Mouse (Mus musculus) liver, adult (tissue): ENCODE results near the gene Htra3.
A peak's percentile ranks its signal among the peaks of the same experiment; 100 is the strongest.

Experiments used
- GATA4 ChIP-seq: IDR thresholded peaks from 2 replicates; pipeline ENCODE4 v1.6.1; 2014; ENCODE audit warnings: mild to moderate bottlenecking, low read length; ENCODE audit not compliant: insufficient replicate concordance

The Htra3 gene

DNA sequence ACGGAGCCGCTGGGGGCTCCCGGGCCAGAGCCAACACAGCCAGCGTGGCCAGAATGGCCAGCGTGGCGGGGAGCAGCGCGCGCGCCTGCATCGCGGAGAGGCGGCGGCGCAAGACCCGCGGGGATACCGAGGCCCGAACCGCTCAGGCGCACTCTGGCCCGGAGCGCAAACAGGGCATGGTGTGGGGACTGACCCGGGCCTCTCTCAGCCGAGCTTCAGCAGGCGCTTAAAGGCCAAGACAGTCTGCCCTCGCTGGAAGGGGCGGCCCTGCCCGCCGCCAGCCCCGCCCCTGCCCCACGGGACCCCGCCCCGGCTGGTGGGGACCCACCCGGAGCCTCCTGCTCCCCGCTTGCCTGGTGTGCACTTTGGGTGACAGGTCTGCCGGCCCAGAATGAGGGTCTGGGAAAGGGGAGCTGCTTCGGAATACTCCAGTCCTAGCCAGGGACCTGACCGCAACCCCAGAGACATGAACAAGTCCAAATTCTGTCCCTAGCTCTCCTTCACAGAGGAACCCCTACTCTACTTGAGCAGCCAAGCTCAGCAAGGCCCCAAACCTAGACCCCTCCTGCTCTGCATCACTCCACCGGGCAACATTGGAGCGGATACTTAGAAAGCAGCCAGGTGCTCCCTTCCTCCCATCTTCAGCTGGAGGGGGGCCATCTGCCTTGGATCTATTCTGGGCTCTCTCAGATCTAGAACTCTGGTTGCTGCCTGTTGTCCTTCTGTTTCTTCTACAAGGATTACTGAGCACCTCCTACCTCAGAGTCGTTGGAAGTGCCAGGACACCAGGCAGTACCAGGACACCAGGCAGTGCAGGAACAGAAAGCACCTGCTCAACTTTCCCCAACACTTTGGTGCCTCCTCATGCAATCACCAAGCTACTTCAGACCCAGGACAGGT, at the start of gene Htra3:
TSS of gene Htra3 (minus strand) at position 527 of the 900 bp plus-strand sequence.
- no peak for TF ChIP-seq GATA4

- TF ChIP-seq GATA4: peak; percentile 7; the same call in 1 of the 2 replicates
Measured at GRCm38 (mm10) chr5:35728957-35729460, 49.4 kb upstream of the Htra3 start.

GRCm38 (mm10) chr5:35728344-35728956, 48.9 kb upstream of the Htra3 start:
- TF ChIP-seq GATA4: no peak

GRCm38 (mm10) chr5:35727447-35727846, 47.9 kb upstream of the Htra3 start:
- TF ChIP-seq GATA4: no peak

DNA sequence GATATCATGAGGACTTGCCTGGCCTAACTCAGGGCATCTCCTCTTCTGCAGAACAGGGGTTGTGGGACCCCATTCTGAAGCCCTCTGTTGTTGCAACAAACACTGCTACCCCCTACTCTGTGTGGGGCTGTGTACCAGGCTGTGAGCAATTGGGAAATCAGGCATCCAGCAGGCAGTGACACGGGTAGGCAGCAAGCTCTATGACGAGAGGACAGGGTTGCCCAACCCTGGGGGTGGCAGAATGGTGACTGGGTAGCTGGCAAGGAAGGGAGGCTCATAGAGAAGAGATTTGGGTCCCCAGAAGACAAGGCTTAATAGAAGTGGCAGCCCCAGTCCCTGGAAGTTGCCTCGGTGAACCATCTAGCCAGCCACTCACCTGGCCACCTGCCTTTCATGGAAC, 46.3 kb upstream of the Htra3 start:
- TF ChIP-seq GATA4: no peak

DNA sequence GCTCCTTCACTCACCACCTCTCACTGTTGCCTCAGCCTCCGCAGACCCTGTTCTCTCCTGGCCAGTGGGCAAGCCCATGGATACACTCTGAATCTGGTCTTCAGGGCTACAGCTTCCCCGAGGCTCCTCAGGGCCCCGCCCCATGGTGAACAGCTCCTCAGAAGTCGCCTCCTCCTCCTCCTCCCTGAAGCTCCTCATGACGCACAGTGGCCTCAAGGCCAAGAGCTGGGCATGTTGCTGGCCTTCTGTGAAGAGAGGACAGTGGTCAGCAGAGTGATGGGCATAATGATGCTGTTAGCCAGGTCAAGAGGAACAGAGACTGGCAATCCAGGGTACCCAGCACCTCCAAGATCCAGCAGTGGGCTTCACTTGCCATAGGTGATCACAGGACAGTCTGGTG, 44.3 kb upstream of the Htra3 start:
- no peak for TF ChIP-seq GATA4

- peak; percentile 68; the same call in 1 of the 2 replicates for TF ChIP-seq GATA4
Measured at GRCm38 (mm10) chr5:35722654-35723053, 43.1 kb upstream of the Htra3 start.

- TF ChIP-seq GATA4: no peak
Measured at GRCm38 (mm10) chr5:35721933-35722332, 42.4 kb upstream of the Htra3 start.

DNA sequence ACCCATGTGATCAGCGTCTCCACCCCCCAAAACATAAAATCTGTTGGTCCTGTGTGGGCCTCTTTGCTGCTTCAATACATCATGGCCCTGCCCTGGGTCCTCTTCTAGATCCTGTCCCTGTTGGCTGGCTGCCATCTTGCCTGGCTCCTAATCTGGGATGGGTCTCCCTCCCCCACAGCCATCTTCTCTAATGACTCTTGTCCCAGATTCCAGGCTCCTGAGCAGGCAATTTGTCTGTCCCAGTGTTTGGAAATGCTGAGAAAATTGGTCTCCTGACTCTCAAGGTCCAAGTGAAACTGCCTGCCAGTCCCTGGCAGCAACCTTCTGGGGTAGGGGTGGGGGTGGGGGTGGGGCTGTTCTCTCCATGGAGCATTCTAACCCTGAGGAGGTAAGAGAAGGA, 40.3 kb upstream of the Htra3 start:
- no peak for TF ChIP-seq GATA4

DNA sequence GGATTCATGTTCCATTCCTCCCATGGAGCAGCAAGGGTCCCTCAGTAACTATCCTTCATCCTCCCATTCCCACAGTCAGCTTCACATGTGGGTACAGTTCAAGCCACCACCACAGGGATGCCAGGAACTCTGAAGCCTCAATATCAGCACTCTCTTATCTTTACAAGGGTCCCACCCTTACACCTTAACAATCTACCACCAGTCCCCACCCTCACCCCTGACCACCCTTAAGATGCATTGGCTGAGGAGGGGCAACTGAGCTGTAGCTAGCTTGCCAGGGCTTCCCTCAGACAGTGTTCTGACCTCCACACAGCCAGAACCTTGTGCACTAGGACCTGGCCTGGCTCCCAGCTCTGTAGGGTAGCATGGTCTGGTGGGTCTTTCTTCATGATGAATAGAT, 39.8 kb upstream of the Htra3 start:
- TF ChIP-seq GATA4: no peak

DNA sequence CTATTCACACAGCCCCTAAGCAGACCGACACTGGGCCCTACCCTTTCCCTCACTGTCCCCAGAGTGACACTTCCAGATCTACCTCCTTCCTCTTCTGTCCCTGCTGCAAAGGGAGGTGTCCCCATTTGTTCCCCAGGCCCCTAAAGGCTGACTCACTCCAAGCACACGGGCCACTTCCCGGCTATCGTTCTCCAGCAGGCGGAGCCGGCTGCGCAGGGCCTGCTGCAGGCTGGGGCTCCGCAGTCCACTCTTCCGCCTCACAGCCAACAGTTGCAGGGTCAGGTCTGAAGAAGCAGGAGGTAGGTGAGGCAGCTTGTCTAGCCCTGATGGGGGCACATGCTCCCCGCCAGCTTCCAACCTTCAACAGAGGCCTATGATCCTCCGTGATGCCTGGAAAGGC, 39.2 kb upstream of the Htra3 start:
- no peak for TF ChIP-seq GATA4

DNA sequence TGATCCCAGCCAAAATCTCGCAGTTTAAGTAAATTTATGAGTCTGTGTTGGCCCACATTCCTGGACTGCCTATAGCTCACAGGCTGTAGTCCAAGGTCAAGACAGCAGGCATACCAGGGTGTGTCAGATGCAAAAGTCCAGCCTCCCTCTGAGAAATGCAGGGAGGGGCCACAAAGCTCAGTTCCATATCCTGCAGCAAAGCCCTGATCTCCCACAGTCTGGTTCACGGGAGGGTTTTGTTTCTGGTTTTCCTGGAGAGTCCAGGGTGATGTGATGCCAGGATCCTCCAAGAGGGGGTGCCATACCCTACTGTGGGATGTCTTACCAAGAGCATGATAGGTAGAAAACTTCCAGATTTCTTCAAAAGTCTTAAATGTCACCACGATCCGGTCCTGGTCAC, 38.4 kb upstream of the Htra3 start:
- no peak for TF ChIP-seq GATA4

DNA sequence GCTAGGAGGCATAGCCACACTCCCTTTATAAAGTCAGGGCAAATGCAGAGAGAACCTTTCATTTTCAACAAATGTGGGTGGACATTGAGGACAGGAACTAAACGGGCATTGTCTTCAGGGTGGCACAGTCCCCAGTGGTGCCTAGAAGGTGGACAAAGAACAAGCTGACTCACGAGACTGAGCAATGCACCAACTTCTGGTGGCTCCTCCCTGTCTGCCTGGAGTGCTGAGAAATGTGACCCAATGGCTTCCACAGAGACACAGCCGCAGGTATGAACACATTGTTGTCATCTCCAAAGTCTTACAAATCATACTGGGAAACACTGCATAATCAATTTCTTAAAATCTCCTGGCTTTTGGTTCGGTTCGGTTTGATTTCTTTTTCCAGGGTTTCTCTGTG, 37.9 kb upstream of the Htra3 start:
- TF ChIP-seq GATA4: no peak

DNA sequence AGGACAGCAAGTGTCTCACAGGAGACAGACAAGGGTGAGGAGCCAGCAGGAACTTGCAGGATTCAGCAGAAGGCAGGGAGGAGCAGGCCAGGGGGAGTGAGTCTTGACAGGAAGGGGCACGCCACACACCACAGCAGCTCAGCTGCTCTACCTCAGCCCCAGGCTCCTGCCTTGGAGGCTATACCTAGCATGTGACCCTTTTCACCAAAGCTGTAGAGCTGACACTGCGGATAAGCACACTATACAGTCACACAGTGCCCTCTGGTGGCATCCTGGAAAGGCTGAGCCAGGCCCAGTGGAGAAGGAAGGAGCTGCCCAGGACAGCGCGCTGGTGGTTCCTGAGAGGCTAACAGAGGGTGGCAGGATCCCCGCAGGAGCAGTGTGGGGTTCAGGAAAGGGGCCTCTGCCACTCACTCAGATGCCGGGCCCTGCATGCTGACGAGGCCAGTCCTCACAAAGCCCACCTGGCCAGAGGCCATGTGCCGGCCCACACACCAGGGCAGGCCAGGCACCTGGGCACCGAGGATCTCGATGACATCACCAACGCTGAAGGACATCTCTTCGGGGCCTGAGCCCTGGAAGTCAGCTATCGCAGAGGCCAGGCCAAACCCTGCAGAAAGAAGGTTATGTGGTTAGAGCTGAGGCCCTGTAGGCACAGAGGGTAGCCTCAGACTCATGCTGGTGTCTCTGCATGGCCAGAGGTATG, 34.2 kb upstream of the Htra3 start:
- no peak for TF ChIP-seq GATA4

DNA sequence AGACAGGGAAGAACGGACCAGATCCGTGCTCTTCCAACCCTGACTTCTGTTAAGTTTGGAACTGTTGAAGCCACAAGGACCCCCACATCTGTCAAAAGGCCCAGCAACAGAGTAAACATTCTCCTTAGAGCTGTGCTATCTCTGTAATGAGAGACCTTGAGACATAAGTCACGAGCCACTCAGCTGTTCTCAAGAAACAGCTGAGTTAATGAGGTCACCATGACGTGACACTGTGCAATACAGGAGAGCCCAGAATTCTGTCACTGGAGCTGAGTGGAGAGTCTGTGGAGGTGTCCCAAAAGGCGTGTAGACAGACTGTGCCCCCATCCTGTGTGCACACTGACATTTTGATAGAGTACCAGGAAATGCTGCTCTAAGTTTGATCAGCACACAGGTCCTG, 32.9 kb upstream of the Htra3 start:
- TF ChIP-seq GATA4: no peak

GRCm38 (mm10) chr5:35710931-35711330, 31.3 kb upstream of the Htra3 start:
- no peak for TF ChIP-seq GATA4
